Mouse (Mus musculus) gastrocnemius, adult 2 months (tissue): ENCODE measurements around the gene Map3k6. TPM values are rescaled to one million over a fixed set of nuclear protein-coding genes. Genes with fewer than 3 reads are reported as not detected.

Source experiments
- DNase-seq: peaks from one replicate; pipeline ENCODE4 v3.0.0; 2022
- H3K27ac ChIP-seq: fragments of 200-600 bp; 2 replicates; pipeline ENCODE4 v1.8.1; 2022; ENCODE audit warnings: mild to moderate bottlenecking
- H3K4me3 ChIP-seq: fragments of 200-600 bp; 2 replicates; pipeline ENCODE4 v1.8.1; 2022; ENCODE audit warnings: mild to moderate bottlenecking, moderate library complexity
- CTCF ChIP-seq: fragments of 200-600 bp; IDR thresholded peaks from 2 replicates; pipeline ENCODE4 v1.8.1; 2022; ENCODE audit warnings: antibody characterized with exemption, mild to moderate bottlenecking, moderate library complexity
- intact Hi-C: fragments of 180-260 bp; cut with DNase I; formaldehyde crosslinking; loops from one replicate; pipeline ENCODE4 v1.15.1; 2025
- long read RNA-seq, 2 experiments: library from polyadenylated mRNA; stranded (forward); transcript quantifications; one replicate each; pipeline ENCODE4 v2.0.0; 2021
- total RNA-seq, 2 experiments: library from RNA; stranded (reverse); gene quantifications; 2 replicates each; pipeline ENCODE4 v1.2.3; 2021

Map3k6 gene
- total RNA-seq: 10 to 100 TPM; 10.5 to 15.0 TPM
- long read RNA-seq, experiment 1, full-length matches to known transcripts: 23 of 27 reads
- long read RNA-seq, experiment 1, partial matches to known transcripts: 1 of 27 reads
- long read RNA-seq, experiment 1, other reads (novel, unspliced or antisense): 3 of 27 reads
- long read RNA-seq, experiment 2, full-length matches to known transcripts: 7 of 14 reads
- long read RNA-seq, experiment 2, partial matches to known transcripts: 2 of 14 reads
- long read RNA-seq, experiment 2, other reads (novel, unspliced or antisense): 5 of 14 reads

- peak within 1 kb of the TSS; percentile 99 for H3K27ac ChIP-seq
- TF ChIP-seq CTCF: no peak
- DNase-seq: peak; percentile 92
- peak within 1 kb of the TSS; percentile 70 for H3K4me3 ChIP-seq
- intact Hi-C loops: no loop called here
Observed at GRCm38 (mm10) chr4:133240490-133240921, at the start of gene Map3k6. Gene Map3k6 (plus strand): TSS chr4:133240818.

GRCm38 (mm10) chr4:133194482-133194881 is 46.1 kb upstream of the Map3k6 start:
- Histone ChIP-seq H3K4me3 (no peak overlapping the region), H3K27ac (no peak overlapping the region)
- intact Hi-C loops: no loop called here
- no peak for TF ChIP-seq CTCF
- no peak for DNase-seq

- TF ChIP-seq CTCF: no peak
- Histone ChIP-seq H3K27ac (no peak overlapping the region), H3K4me3 (no peak overlapping the region)
- intact Hi-C loops: loop anchor here (5.0 kb wide), 1 partner anchor 63 kb away; the partner anchor contains the start of gene Wasf2
- DNase-seq: no peak
Observed at GRCm38 (mm10) chr4:133195014-133195413, 45.6 kb upstream of the Map3k6 start.

GRCm38 (mm10) chr4:133196136-133196535 is 44.5 kb upstream of the Map3k6 start:
- no peak overlapping the region for H3K27ac ChIP-seq
- TF ChIP-seq CTCF: no peak
- H3K4me3 ChIP-seq: no peak overlapping the region
- DNase-seq: no peak
- intact Hi-C loops: loop anchor here (5.0 kb wide), 1 partner anchor 64 kb away; the partner anchor contains the start of gene Wasf2

GRCm38 (mm10) chr4:133196852-133197251 is 43.8 kb upstream of the Map3k6 start:
- Histone ChIP-seq H3K4me3 (no peak overlapping the region), H3K27ac (peak overlapping the region; percentile 69)
- no peak for DNase-seq
- TF ChIP-seq CTCF: no peak
- intact Hi-C loops: loop anchor here (5.0 kb wide), 1 partner anchor 65 kb away; the partner anchor contains the start of gene Wasf2

GRCm38 (mm10) chr4:133197355-133197754 is 43.3 kb upstream of the Map3k6 start:
- Histone ChIP-seq H3K4me3 (no peak overlapping the region), H3K27ac (peak overlapping the region; percentile 69)
- no peak for DNase-seq
- intact Hi-C loops: loop anchor here (5.0 kb wide), 1 partner anchor 65 kb away; the partner anchor contains the start of gene Wasf2
- TF ChIP-seq CTCF: no peak

- Histone ChIP-seq H3K4me3 (no peak overlapping the region), H3K27ac (peak overlapping the region; percentile 69)
- intact Hi-C loops: loop anchor here (5.0 kb wide), 1 partner anchor 66 kb away; the partner anchor contains the start of gene Wasf2
- peak; percentile 64 for DNase-seq
- no peak for TF ChIP-seq CTCF
Observed at GRCm38 (mm10) chr4:133197801-133198286, 42.8 kb upstream of the Map3k6 start.

GRCm38 (mm10) chr4:133198337-133199180 is 42.1 kb upstream of the Map3k6 start:
- Histone ChIP-seq H3K27ac (peak overlapping the region; percentile 69), H3K4me3 (no peak overlapping the region)
- TF ChIP-seq CTCF: no peak
- intact Hi-C loops: loop anchor here (5.0 kb wide), 1 partner anchor 66 kb away; the partner anchor contains the start of gene Wasf2
- DNase-seq: no peak

- DNase-seq: no peak
- Histone ChIP-seq H3K27ac (peak overlapping the region; percentile 79), H3K4me3 (no peak overlapping the region; the same call in 1 of the 2 replicates)
- intact Hi-C loops: loop anchor here (5.0 kb wide), 2 partner anchors 67 to 192 kb away; partner anchors contain the start of gene Wasf2
- no peak for TF ChIP-seq CTCF
Observed at GRCm38 (mm10) chr4:133199743-133200142, 40.9 kb upstream of the Map3k6 start.

- Histone ChIP-seq H3K4me3 (peak overlapping the region; percentile 50), H3K27ac (peak overlapping the region; percentile 79)
- intact Hi-C loops: loop anchor here (5.0 kb wide), 1 partner anchor 193 kb away; no protein-coding TSS in a partner anchor
- peak; percentile 74 for DNase-seq
- no peak for TF ChIP-seq CTCF
Observed at GRCm38 (mm10) chr4:133200343-133200742, 40.3 kb upstream of the Map3k6 start.

- TF ChIP-seq CTCF: peak; percentile 79
- Histone ChIP-seq H3K4me3 (no peak overlapping the region), H3K27ac (peak overlapping the region; percentile 79)
- DNase-seq: peak; percentile 88
- intact Hi-C loops: loop anchor here (5.0 kb wide), 1 partner anchor 194 kb away; no protein-coding TSS in a partner anchor
Observed at GRCm38 (mm10) chr4:133201006-133201771, 39.4 kb upstream of the Map3k6 start.

GRCm38 (mm10) chr4:133202254-133202653 is 38.4 kb upstream of the Map3k6 start:
- no peak overlapping the region for H3K4me3 ChIP-seq
- DNase-seq: no peak

More at GRCm38 (mm10) chr4:133202254-133202653, 38.4 kb upstream of the Map3k6 start:
- no peak for TF ChIP-seq CTCF
- no peak overlapping the region for H3K27ac ChIP-seq
- intact Hi-C loops: loop anchor here (5.0 kb wide), 1 partner anchor 195 kb away; no protein-coding TSS in a partner anchor
